Mouse (Mus musculus) heart, adult 2 months (tissue): ENCODE data around the gene Satb1. TPM values are rescaled to one million over a fixed set of nuclear protein-coding genes. Genes with fewer than 3 reads are reported as not detected.
A peak's percentile ranks its signal among the peaks of the same experiment; 100 is the strongest.

Source experiments
- DNase-seq, 2 experiments: peaks; one replicate each; pipeline ENCODE4 v3.0.0; 2021
- H3K27ac ChIP-seq: fragments of 200-600 bp; 2 replicates; pipeline ENCODE4 v1.8.1; 2022
- H3K27me3 ChIP-seq: fragments of 200-500 bp; 2 replicates; pipeline ENCODE4 v1.6.1; 2012; ENCODE audit warnings: mild to moderate bottlenecking, low read length, inconsistent platforms, mixed read lengths; ENCODE audit not compliant: control insufficient read depth, insufficient read depth
- H3K36me3 ChIP-seq: fragments of 200-500 bp; 2 replicates; pipeline ENCODE4 v1.6.1; 2012; ENCODE audit warnings: low read length, inconsistent platforms; ENCODE audit not compliant: control insufficient read depth, insufficient read depth
- H3K4me1 ChIP-seq: fragments of 200-500 bp; 2 replicates; pipeline ENCODE4 v1.6.1; 2011; ENCODE audit warnings: low read length; ENCODE audit not compliant: control insufficient read depth, insufficient read depth
- H3K4me3 ChIP-seq: fragments of 200-600 bp; 2 replicates; pipeline ENCODE4 v1.8.1; 2022
- H3K79me2 ChIP-seq: fragments of 200-500 bp; replicated peaks from 2 replicates; pipeline ENCODE4 v1.6.1; 2012; ENCODE audit warnings: mild to moderate bottlenecking, inconsistent platforms, low read length, moderate library complexity, mixed read lengths; ENCODE audit not compliant: control insufficient read depth, insufficient read depth
- H3K9ac ChIP-seq: fragments of 200-500 bp; 2 replicates; pipeline ENCODE4 v1.6.1; 2012; ENCODE audit warnings: low read depth, mild to moderate bottlenecking, control low read depth, inconsistent platforms, low read length, mixed read lengths
- CTCF ChIP-seq: fragments of 200-600 bp; IDR thresholded peaks from 2 replicates; pipeline ENCODE4 v1.8.1; 2022; ENCODE audit warnings: antibody characterized with exemption, mild to moderate bottlenecking, moderate library complexity
- EP300 ChIP-seq: fragments of 200-500 bp; IDR thresholded peaks from 2 replicates; pipeline ENCODE4 v1.6.1; 2011; ENCODE audit warnings: low read depth, low read length, control low read depth; ENCODE audit not compliant: insufficient read depth
- POLR2A ChIP-seq: fragments of 200-500 bp; IDR thresholded peaks from 2 replicates; pipeline ENCODE4 v1.6.1; 2011; ENCODE audit warnings: mild to moderate bottlenecking, low read depth, low read length, control low read depth; ENCODE audit not compliant: insufficient read depth
- WGBS: fragments of 180-500 bp; shearing (Covaris S2); methylation state at CpG from one replicate; pipeline ENCODE4 v1.1.7; 2018; 5-methylcytosine and 5-hydroxymethylcytosine counted together
- intact Hi-C: fragments of 180-260 bp; cut with DNase I; formaldehyde crosslinking; loops from one replicate; pipeline ENCODE4 v1.15.1; 2025
- polyA plus RNA-seq: library from polyadenylated mRNA; depleted of rRNA; stranded (reverse); fragments of >200 nt; gene quantifications from 2 replicates; pipeline ENCODE4 v1.2.3, GENCODE M21; 2012
- total RNA-seq, 2 experiments: library from RNA; stranded (reverse); gene quantifications; 2 replicates each; pipeline ENCODE4 v1.2.3; 2021

Satb1 gene
- total and polyA plus RNA-seq, 3 experiments, result 10.9 to 25.4 (median 20.1) TPM

- peaks cover 1% of the 10 kb centered on the region; the same call in 1 of the 2 replicates for H3K4me1 ChIP-seq
- TF ChIP-seq EP300 (no peak), CTCF (no peak), POLR2A (no peak)
- H3K4me3 ChIP-seq, result peak overlapping the region; percentile 70
- 1% methylated on average over 101 of the region's 115 CpGs for WGBS
- DNase-seq, result peak; percentile 74 to 77
- intact Hi-C loops, result no loop called here
- H3K27ac ChIP-seq, result peak overlapping the region; percentile 72
- peak overlapping the region; percentile 98 for H3K9ac ChIP-seq
- 0 out of 2 replicates have a peak, but pooled peaks cover 2% of the 10 kb centered on the region for H3K27me3 ChIP-seq
- no peaks in the 10 kb centered on the region for H3K79me2 ChIP-seq
- 0 out of 2 replicates have a peak, but pooled peaks cover under 1% of the 10 kb centered on the region for H3K36me3 ChIP-seq
These were observed 19.9 kb downstream of the Satb1 start for GRCm38 (mm10) chr17:51812942-51813783.

GRCm38 (mm10) chr17:51812261-51812941 is 20.7 kb downstream of the Satb1 start:
- TF ChIP-seq CTCF (no peak), POLR2A (no peak), EP300 (no peak)
- peak overlapping the region; percentile 72 for H3K27ac ChIP-seq
- intact Hi-C loops, result no loop called here

GRCm38 (mm10) chr17:51811911-51812260 is 21.2 kb downstream of the Satb1 start:
- no peak for TF ChIP-seq EP300
- TF ChIP-seq CTCF, result no peak
- TF ChIP-seq POLR2A, result no peak
- H3K27ac ChIP-seq, result peak overlapping the region; percentile 72
- H3K9ac ChIP-seq, result peak overlapping the region; percentile 46; the same call in 1 of the 2 replicates
- H3K79me2 ChIP-seq, result no peaks in the 10 kb centered on the region
- intact Hi-C loops, result loop anchor here (2.0 kb wide), 1 partner anchor 21 kb away; the partner anchor contains the start of gene Satb1
- 0 out of 2 replicates have a peak, but pooled peaks cover 2% of the 10 kb centered on the region for H3K36me3 ChIP-seq
- DNase-seq, result no peak
- 0 out of 2 replicates have a peak, but pooled peaks cover 2% of the 10 kb centered on the region for H3K27me3 ChIP-seq
- under 1% methylated on average over 11 of the region's 11 CpGs for WGBS
- peaks cover 1% of the 10 kb centered on the region; the same call in 1 of the 2 replicates for H3K4me1 ChIP-seq
- peak overlapping the region; percentile 70 for H3K4me3 ChIP-seq

More at GRCm38 (mm10) chr17:51812261-51812941, 20.7 kb downstream of the Satb1 start:
- WGBS, result under 1% methylated on average over 45 of the region's 48 CpGs
- 0 out of 2 replicates have a peak, but pooled peaks cover 2% of the 10 kb centered on the region for H3K27me3 ChIP-seq
- H3K36me3 ChIP-seq, result 0 out of 2 replicates have a peak, but pooled peaks cover 2% of the 10 kb centered on the region
- peak overlapping the region; percentile 98 for H3K9ac ChIP-seq
- H3K79me2 ChIP-seq, result no peaks in the 10 kb centered on the region
- H3K4me1 ChIP-seq, result peaks cover 1% of the 10 kb centered on the region; the same call in 1 of the 2 replicates
- DNase-seq, result peak; percentile 24 to 53
- H3K4me3 ChIP-seq, result peak overlapping the region; percentile 70

GRCm38 (mm10) chr17:51811086-51811868 is 21.8 kb downstream of the Satb1 start:
- intact Hi-C loops, result loop anchor here (2.0 kb wide), 1 partner anchor 22 kb away; the partner anchor contains the start of gene Satb1
- Histone ChIP-seq H3K9ac (no peak overlapping the region), H3K4me3 (peak overlapping the region; percentile 70), H3K27ac (peak overlapping the region; percentile 72), H3K27me3 (0 out of 2 replicates have a peak, but pooled peaks cover 2% of the 10 kb centered on the region), H3K79me2 (no peaks in the 10 kb centered on the region), H3K4me1 (peaks cover 1% of the 10 kb centered on the region; the same call in 1 of the 2 replicates), H3K36me3 (0 out of 2 replicates have a peak, but pooled peaks cover 2% of the 10 kb centered on the region)
- DNase-seq, result peak; percentile 64 to 80
- WGBS, result 6% methylated on average over 8 of the region's 8 CpGs
- TF ChIP-seq POLR2A (no peak), EP300 (no peak), CTCF (no peak)

- H3K79me2 ChIP-seq, result no peaks in the 10 kb centered on the region
- no peak overlapping the region; the same call in 1 of the 2 replicates for H3K4me3 ChIP-seq
- H3K36me3 ChIP-seq, result 0 out of 2 replicates have a peak, but pooled peaks cover 2% of the 10 kb centered on the region
- peak overlapping the region; percentile 79 for H3K27ac ChIP-seq
- intact Hi-C loops, result no loop called here
- no peaks in the 10 kb centered on the region for H3K4me1 ChIP-seq
- no peaks in the 10 kb centered on the region for H3K27me3 ChIP-seq
- WGBS, result 43% methylated on average over 5 of the region's 5 CpGs
- H3K9ac ChIP-seq, result 0 out of 2 replicates have a peak overlapping the region, but pooled peaks have one; percentile 25
- TF ChIP-seq EP300 (no peak), CTCF (no peak)
- peak in 1 of 2 experiments; percentile 39 for DNase-seq
These were observed 25.7 kb downstream of the Satb1 start for GRCm38 (mm10) chr17:51807429-51807828.
